Mouse (Mus musculus): ENCODE results near the gene Gm10964. TPM values are rescaled to one million over a fixed set of nuclear protein-coding genes. Genes with fewer than 3 reads are reported as not detected.
"Not testable (repeated sequence)": the region's sequence is repeated elsewhere in the genome, so short reads cannot be mapped to it uniquely, and the experiment has no call there.

Gm10964 gene
- total and polyA plus RNA-seq, 2 experiments from 2014 or later, result not detected

- Histone ChIP-seq H3K4me3 (ENCODE audit: low read depth, low read length) (peak overlapping the region; percentile 92), H3K27ac (ENCODE audit: low read depth, low read length) (peak overlapping the region; percentile 91), H3K9ac (peak overlapping the region; percentile 88), H3K9me3 (ENCODE audit: low read length) (no peaks in the 10 kb centered on the region), H3K4me1 (ENCODE audit: insufficient read depth) (peaks cover 9% of the 10 kb centered on the region; the same call in 1 of the 2 replicates), H3K27me3 (ENCODE audit: insufficient read depth, low read length) (no peaks in the 10 kb centered on the region), H3K36me3 (ENCODE audit: insufficient read depth) (no peaks in the 10 kb centered on the region), H3K4me2 (ENCODE audit: low read depth) (peak overlapping the region; percentile 72)
- DNase-seq (peak; percentile 49), ATAC-seq (peak; percentile 70)
- WGBS, result 1% methylated on average over 50 of the region's 61 CpGs
- peak; percentile 13; the same call in 1 of the 2 replicates for TF ChIP-seq CTCF (IDR thresholded peaks at IDR 0.05; ENCODE audit: low read depth)
These were observed 51.4 kb downstream of the Gm10964 start for GRCm38 (mm10) chr3:103790346-103791145.

- Histone ChIP-seq H3K4me2 (ENCODE audit: low read depth) (peak within 1 kb of the TSS; percentile 72), H3K9me3 (ENCODE audit: low read length) (no peaks in the 10 kb centered on the region), H3K9ac (peak within 1 kb of the TSS; percentile 88), H3K27ac (ENCODE audit: low read depth, low read length) (peak within 1 kb of the TSS; percentile 91), H3K27me3 (ENCODE audit: insufficient read depth, low read length) (no peaks in the 10 kb centered on the region), H3K4me3 (ENCODE audit: low read depth, low read length) (peak within 1 kb of the TSS; percentile 92), H3K36me3 (ENCODE audit: insufficient read depth) (no peaks in the 10 kb centered on the region), H3K4me1 (ENCODE audit: insufficient read depth) (peaks cover 9% of the 10 kb centered on the region; the same call in 1 of the 2 replicates)
- WGBS, result 10% methylated on average over 46 of the region's 49 CpGs
- peak; percentile 37 for TF ChIP-seq CTCF (IDR thresholded peaks at IDR 0.05; ENCODE audit: low read depth)
- DNase-seq (peak; percentile 93), ATAC-seq (peak; percentile 97)
These were observed 52.3 kb downstream of the Gm10964 start, which contains the start of gene Hipk1 for GRCm38 (mm10) chr3:103791230-103792110. TSS of gene Hipk1 (minus strand) at chr3:103791563.

- not testable (repeated sequence) for H3K9ac ChIP-seq; H3K4me3 ChIP-seq (ENCODE audit: low read depth, low read length); H3K9me3 ChIP-seq (ENCODE audit: low read length); DNase-seq; H3K36me3 ChIP-seq (ENCODE audit: insufficient read depth); H3K4me1 ChIP-seq (ENCODE audit: insufficient read depth); ATAC-seq; H3K27me3 ChIP-seq (ENCODE audit: insufficient read depth, low read length)
- H3K27ac ChIP-seq (ENCODE audit: low read depth, low read length), result peak overlapping the region; percentile 91; the same call in 1 of the 2 replicates
- 79% methylated on average over 5 of the region's 5 CpGs for WGBS
- H3K4me2 ChIP-seq (ENCODE audit: low read depth), result peak overlapping the region; percentile 72
These were observed 52.9 kb downstream of the Gm10964 start for GRCm38 (mm10) chr3:103792111-103792406.

GRCm38 (mm10) chr3:103792566-103792965, 53.4 kb downstream of the Gm10964 start:
- Histone ChIP-seq H3K9ac (no peak overlapping the region), H3K9me3 (ENCODE audit: low read length) (no peaks in the 10 kb centered on the region), H3K4me1 (ENCODE audit: insufficient read depth) (peaks cover 9% of the 10 kb centered on the region; the same call in 1 of the 2 replicates), H3K4me3 (ENCODE audit: low read depth, low read length) (no peak overlapping the region), H3K36me3 (ENCODE audit: insufficient read depth) (no peaks in the 10 kb centered on the region), H3K27me3 (ENCODE audit: insufficient read depth, low read length) (no peaks in the 10 kb centered on the region), H3K4me2 (ENCODE audit: low read depth) (no peak overlapping the region), H3K27ac (ENCODE audit: low read depth, low read length) (no peak overlapping the region)
- TF ChIP-seq CTCF (IDR thresholded peaks at IDR 0.05; ENCODE audit: low read depth), result no peak
- ATAC-seq (no peak), DNase-seq (no peak)
- WGBS, result 80% methylated on average over 1 of the region's 1 CpGs

Other genes with a start within 250 kb of the Gm10964 start
- 43.3 and 44.2 TPM in 2 replicates for gene Syt6, start 164.1 kb upstream of the Gm10964 start, total RNA-seq (2014; rRNA removed)
- 21.0 and 22.2 TPM in 2 replicates for gene Syt6, start 164.1 kb upstream of the Gm10964 start, polyA plus RNA-seq (2015; fragmentation: Nextera tagmentation; extraction: Ambion mirVana)
- gene Atg4a-ps, start 93.3 kb upstream of the Gm10964 start, total RNA-seq (2014; rRNA removed), result 0.29 TPM in 1 of 2 replicates, not detected in the other
- 0.09 and 0.33 TPM in 2 replicates for gene Atg4a-ps, start 93.3 kb upstream of the Gm10964 start, polyA plus RNA-seq (2015; fragmentation: Nextera tagmentation; extraction: Ambion mirVana)
- 5.3 and 7.9 TPM in 2 replicates for gene Olfml3, start 1.4 kb upstream of the Gm10964 start, total RNA-seq (2014; rRNA removed)
- 5.5 and 6.4 TPM in 2 replicates for gene Olfml3, start 1.4 kb upstream of the Gm10964 start, polyA plus RNA-seq (2015; fragmentation: Nextera tagmentation; extraction: Ambion mirVana)
- 36.1 and 47.4 TPM in 2 replicates for gene Hipk1, start 52.2 kb downstream of the Gm10964 start, total RNA-seq (2014; rRNA removed)
- gene Hipk1, start 52.2 kb downstream of the Gm10964 start, polyA plus RNA-seq (2015; fragmentation: Nextera tagmentation; extraction: Ambion mirVana), result 4.2 and 5.6 TPM in 2 replicates
- gene Dclre1b, start 70.1 kb downstream of the Gm10964 start, total RNA-seq (2014; rRNA removed), result 5.2 and 5.3 TPM in 2 replicates
- gene Dclre1b, start 70.1 kb downstream of the Gm10964 start, polyA plus RNA-seq (2015; fragmentation: Nextera tagmentation; extraction: Ambion mirVana), result 13.5 and 20.5 TPM in 2 replicates
- gene Ap4b1, start 70.2 kb downstream of the Gm10964 start, total RNA-seq (2014; rRNA removed), result 22.1 and 26.1 TPM in 2 replicates
- 14.8 and 17.2 TPM in 2 replicates for gene Ap4b1, start 70.2 kb downstream of the Gm10964 start, polyA plus RNA-seq (2015; fragmentation: Nextera tagmentation; extraction: Ambion mirVana)
- 0.29 and 1.0 TPM in 2 replicates for gene Gm43064, start 70.2 kb downstream of the Gm10964 start, total RNA-seq (2014; rRNA removed)
- 0.08 TPM in 2 replicates for gene Gm43064, start 70.2 kb downstream of the Gm10964 start, polyA plus RNA-seq (2015; fragmentation: Nextera tagmentation; extraction: Ambion mirVana)
- not detected in 2 replicates for gene Bcl2l15, start 93.2 kb downstream of the Gm10964 start, total RNA-seq (2014; rRNA removed)
- not detected in 2 replicates for gene Bcl2l15, start 93.2 kb downstream of the Gm10964 start, polyA plus RNA-seq (2015; fragmentation: Nextera tagmentation; extraction: Ambion mirVana)
- 0.19 and 0.46 TPM in 2 replicates for gene Ptpn22, start 120.4 kb downstream of the Gm10964 start, total RNA-seq (2014; rRNA removed)
- 0.43 and 0.46 TPM in 2 replicates for gene Ptpn22, start 120.4 kb downstream of the Gm10964 start, polyA plus RNA-seq (2015; fragmentation: Nextera tagmentation; extraction: Ambion mirVana)
- gene Rsbn1, start 174.8 kb downstream of the Gm10964 start, total RNA-seq (2014; rRNA removed), result 29.9 and 36.6 TPM in 2 replicates
- gene Rsbn1, start 174.8 kb downstream of the Gm10964 start, polyA plus RNA-seq (2015; fragmentation: Nextera tagmentation; extraction: Ambion mirVana), result 14.6 and 19.2 TPM in 2 replicates
- 25.9 and 31.2 TPM in 2 replicates for gene Phtf1, start 228.7 kb downstream of the Gm10964 start, total RNA-seq (2014; rRNA removed)
- gene Phtf1, start 228.7 kb downstream of the Gm10964 start, polyA plus RNA-seq (2015; fragmentation: Nextera tagmentation; extraction: Ambion mirVana), result 12.1 and 15.3 TPM in 2 replicates